Mouse (Mus musculus) lung, postnatal 36 days (tissue): ENCODE results near the gene Gm37240.

Source experiments
- DNase-seq: peaks from one replicate; pipeline ENCODE4 v3.0.0; 2022; ENCODE audit warnings: mixed read lengths

Gene Gm37240

GRCm38 (mm10) chr3:85377946-85378702 is 509.2 kb downstream of the Gm37240 start:
- peak; percentile 71 for DNase-seq

- no peak for DNase-seq
Observed at GRCm38 (mm10) chr3:85377505-85377904, 509.8 kb downstream of the Gm37240 start.

DNA sequence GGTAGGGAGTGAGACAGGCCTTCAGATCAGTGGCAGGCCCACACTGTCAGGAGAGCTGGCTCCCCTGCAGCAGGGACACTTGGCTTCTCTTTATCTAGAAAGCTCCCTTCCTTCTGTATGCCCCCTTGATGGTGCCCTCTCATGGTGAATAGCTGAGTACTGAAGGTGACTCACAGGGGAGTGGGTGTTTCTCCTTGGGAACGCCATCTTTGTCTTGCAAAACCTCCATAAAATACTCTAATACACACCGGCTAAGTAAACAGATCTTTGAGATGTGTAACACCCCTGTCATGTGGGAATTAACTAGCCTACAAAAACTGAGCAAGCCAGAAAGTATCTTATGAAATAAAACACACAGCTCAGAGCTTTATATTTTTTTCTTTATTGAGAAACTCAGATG is 510.8 kb downstream of the Gm37240 start:
- no peak for DNase-seq

DNA sequence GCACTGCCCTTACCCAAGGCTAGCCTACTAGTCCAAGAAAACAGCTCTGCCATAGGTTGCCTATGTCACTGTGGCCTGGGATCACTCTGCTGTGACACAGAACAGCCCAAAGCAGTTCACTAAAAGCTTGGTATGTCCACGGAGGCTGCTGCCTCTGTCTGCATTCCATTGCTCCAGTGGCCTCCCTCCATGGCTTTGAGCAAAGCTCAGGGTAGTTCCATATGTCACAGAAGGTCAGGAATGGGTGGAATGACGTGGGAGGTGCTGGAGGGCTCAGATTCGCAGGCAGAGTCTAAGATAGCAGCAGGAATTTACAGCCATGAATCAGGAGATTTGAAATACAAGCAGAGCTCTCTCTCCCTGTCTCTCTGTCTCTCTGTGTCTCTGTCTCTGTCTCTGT is 514.3 kb downstream of the Gm37240 start:
- no peak for DNase-seq

DNA sequence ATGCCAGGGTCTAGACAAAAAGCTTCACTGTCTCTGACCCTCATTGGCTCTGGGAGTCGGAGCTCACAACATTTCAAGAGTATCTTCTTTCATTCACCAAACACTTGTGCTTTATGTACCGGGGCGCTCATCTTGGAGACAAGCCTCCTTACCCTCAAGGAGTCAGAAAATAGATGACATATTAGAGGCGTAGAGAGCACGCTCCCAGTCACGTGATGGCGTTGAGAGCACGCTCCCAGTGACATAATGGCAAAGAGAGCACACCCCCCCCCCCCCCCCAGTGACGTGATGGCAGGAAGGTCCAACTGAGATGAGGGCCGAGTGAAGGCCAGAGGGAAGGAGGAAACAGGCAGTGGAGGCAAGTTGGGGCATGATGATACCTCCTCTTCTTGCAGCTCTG is 517.5 kb downstream of the Gm37240 start:
- no peak for DNase-seq

- no peak for DNase-seq
Observed at GRCm38 (mm10) chr3:85369157-85369556, 518.2 kb downstream of the Gm37240 start.

DNA sequence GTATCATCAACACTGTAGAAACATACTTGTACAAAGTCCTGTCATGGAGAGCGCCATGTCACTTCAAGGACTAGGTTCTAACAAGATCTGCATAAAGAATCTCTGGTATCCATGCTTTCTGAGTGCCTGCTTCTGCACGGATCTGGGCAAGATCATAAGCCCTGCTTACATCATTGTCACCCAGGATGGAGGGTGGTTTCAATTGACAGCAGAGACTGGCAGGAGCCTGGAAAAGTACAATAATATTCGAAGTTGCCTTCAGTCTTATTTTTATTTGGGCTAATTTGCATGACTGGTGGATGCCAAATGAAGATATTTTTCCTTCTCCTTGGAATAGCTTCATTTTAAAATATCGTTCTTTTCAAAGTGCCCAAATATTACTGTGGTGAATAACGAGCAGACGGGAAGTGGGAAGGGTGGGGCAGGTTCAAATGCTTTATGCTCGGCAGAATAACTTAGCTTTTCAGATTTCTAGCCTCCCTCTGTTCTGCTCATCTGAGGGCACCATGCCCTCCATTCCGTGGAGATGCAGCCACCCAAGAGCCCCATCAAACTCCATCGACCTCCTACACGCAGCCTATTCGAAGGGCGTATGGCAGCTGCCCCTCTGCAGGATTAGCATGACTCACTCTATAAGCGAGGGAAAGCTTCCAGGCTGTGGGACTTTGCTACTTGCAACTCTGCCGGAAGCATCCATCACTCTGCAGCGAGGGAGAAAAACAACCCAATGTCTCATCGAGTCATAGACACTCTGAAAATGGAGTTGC is 518.8 kb downstream of the Gm37240 start:
- DNase-seq, result no peak

- DNase-seq, result peak; percentile 44
Observed at GRCm38 (mm10) chr3:85364591-85365343, 522.6 kb downstream of the Gm37240 start.

- DNase-seq, result no peak
Observed at GRCm38 (mm10) chr3:85362883-85363282, 524.4 kb downstream of the Gm37240 start.

DNA sequence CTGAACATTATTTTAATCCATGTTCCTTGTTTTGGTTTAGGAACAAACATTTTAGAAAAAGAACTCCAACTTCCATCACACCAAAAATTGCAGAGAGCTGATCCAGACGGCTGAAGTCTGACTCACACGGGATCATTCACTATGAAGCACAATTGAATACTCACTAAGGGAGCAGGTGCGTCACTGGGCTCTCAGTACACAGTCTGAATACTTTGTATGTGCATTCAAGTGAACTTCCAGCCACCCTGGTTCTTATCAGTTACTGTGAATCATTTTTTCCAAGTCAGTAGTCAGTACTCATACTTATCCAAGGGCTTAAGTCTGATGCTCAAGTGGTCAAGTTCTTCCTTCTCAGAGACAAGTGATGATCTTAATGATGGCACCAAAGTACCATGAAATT is 530.9 kb downstream of the Gm37240 start:
- DNase-seq, result no peak

DNA sequence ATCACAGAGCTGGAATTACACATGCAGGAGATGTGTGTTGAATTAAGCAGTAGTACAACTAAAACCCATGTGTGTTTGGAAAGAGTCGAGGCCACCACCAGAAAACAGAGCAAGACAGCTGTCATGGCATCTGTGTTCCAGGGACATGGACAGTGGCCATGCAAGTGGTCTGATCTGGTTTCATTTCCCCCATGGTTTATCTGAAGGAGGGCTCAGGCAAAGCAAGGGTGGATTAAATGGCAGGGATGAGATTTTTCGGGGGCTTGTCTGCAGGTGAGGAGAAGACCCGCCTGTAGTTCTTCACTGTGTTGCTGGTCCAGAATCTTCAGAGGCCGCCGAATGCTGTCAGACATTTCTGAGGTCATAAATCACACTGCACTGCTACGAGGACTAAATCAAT is 539.3 kb downstream of the Gm37240 start:
- DNase-seq, result no peak

DNA sequence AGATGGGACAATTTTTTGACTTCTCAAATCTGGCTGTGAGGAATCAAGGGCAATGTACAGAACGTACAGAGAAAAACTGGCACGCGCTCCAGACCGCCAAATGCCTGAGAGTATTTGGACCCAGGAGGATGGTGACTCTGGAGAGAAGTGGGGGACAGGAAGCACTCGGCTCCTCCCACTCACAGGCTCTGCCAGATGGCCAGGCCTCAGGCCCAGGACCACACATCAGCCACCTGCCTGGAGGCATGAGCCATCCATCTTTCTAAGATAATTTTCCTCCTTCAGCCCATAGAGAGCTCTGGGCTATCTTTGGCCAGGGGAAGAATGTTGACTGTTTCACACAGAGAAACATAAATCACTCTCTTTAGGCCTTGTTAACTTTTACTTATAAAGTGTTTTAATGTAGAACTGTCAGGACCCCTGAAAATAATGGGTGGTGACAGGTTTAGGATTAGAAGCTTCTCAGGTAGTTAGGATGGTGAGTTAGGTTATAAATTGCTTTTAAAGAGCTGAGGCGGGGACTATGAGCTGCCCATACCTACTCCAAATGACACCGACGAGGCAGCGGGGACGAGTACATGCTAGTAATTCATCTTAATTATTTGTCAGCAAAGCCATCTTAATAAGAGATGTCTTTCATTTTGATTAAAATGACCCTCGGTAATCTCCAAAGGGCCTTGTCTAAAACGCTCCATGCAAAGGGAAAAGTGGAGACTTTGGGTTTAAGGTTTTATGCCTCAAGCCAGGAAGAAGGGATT is 546.0 kb downstream of the Gm37240 start:
- no peak for DNase-seq

DNA sequence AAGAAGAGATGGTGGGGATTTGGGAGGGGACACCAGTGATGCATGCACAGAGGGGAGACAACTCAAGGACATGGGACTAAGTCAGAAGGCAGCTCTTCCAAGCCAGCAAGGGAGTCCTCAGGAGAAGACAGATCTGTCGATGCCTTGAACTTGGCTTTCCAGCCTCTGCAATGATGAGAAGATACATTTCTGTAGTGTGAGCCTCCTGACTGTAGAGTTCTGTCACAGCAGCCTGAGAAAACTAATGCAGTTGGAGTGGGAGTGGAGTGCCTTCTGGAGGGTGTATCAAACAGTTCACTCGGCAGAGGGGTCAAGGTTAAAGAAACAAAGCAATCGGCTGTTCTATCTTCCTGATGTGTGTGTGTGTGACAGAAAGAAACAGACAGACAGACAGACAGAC is 546.8 kb downstream of the Gm37240 start:
- DNase-seq, result no peak

- DNase-seq, result no peak
Observed at GRCm38 (mm10) chr3:85339926-85340325, 547.4 kb downstream of the Gm37240 start.

- peak; percentile 60 for DNase-seq
Observed at GRCm38 (mm10) chr3:85339269-85339820, 548.0 kb downstream of the Gm37240 start.

- no peak for DNase-seq
Observed at GRCm38 (mm10) chr3:85338755-85339095, 548.6 kb downstream of the Gm37240 start.

DNA sequence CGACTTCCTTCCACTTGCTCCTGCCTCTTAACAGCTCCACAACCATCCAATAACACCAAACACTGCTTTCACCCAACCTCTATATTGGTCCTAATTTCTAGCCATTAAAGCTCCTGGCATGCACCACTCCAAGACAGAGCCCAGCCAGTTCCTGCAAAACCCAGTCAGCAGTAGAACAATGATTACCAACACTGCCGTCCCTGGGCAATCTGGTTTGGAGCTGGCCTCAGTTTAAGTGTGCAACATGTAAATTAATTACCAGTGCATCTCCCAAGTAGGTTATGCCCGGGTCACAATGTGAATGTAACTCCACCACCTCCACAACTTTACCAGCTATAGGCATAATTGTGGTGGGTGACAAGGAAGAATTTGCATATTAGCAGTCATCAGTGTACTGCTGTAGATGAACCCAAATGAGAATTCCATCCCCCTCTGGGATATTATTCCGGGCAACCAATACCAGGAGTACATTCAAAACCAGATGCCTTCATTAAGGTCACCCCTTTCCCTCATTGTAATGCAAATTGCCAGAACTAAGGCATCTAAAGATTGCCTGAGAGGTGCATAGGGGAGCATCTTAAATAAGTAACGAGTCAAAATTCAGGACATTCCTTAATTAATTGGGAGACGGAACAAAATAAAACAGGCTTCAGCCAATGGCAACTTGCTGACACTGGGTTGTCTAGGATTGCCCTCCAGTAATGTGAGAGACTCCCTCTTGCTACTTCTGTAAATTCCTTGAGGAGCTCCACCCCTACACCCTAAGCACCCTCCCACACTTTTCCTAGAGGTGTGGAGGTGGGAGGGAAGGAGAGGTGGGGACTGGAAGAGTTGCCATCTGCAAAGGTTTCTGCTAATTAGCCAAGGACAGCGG is 549.2 kb downstream of the Gm37240 start:
- no peak for DNase-seq

GRCm38 (mm10) chr3:85335517-85335916 is 551.8 kb downstream of the Gm37240 start:
- DNase-seq, result no peak

GRCm38 (mm10) chr3:85332276-85332675 is 555.0 kb downstream of the Gm37240 start:
- no peak for DNase-seq

DNA sequence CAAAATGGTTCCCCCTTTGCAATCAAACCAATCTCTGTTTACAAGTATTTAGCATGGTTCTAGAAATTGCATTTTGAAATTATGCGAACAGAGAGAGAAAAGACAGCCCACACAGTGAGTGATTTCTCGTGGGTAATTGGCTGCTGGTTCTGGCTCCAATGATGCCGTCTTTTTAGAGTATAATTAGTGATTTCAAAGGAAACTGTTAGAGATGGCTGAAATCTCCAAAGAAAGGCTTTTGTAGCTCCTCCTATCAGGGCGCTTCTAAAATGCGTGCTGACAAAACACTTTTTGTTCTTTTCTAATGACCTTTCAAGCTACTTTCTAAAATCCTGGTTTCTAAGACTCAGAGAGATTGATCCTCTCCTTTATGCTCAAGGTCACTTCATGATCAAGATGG is 569.1 kb downstream of the Gm37240 start:
- no peak for DNase-seq

DNA sequence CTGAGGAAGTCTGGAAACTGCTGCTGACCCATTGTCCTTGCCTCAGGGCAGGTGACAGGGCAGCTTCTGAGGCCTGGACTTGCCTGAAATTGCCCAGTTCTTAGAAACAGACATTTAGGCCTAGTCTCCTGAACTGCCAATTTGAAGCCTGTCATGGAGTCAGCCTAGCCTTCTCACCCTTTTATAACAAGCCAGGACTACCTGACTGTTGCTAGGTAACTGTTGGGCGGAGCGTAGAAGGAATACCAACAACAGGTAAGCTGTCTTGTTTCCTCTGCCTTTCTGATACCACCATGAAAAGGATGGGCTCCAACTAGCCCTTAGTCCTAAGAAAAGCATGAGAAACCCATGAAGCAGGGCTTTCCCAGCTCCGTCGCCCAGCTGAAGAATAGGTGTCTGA is 570.0 kb downstream of the Gm37240 start:
- no peak for DNase-seq

DNA sequence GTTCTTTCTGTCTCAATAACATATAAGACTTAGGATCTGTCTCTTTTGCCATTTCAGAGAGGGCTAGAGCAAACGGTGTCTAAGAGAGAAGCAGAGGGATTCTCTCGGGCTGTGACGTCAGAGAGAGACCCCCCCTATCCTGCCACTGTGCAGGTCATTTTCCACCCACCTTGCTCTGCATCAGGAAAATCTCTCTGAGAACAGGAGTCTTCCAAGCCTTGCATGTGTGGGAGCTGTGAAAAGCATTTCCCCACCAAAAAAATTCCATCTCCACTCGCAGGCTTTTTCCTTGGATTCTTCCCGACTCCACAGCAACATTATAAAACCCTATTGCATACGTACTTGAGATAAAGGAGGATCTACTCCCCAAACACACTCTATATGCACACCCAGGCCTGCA is 572.4 kb downstream of the Gm37240 start:
- DNase-seq, result no peak
